Mouse (Mus musculus) limb, embryonic 15.5 days (tissue): Measurements from ENCODE around the gene Gnao1. TPM values are rescaled to one million over a fixed set of nuclear protein-coding genes. Genes with fewer than 3 reads are reported as not detected.

Experiments used
- ATAC-seq: fragments of 200-750 bp; cut with Nextera tagmentation; 2 replicates; pipeline ENCODE4 v1.8.0; 2017; ENCODE audit warnings: low read depth, moderate TSS enrichment; ENCODE audit not compliant: insufficient number of reproducible peaks, low FRiP score, low TSS enrichment
- H3K27ac ChIP-seq: fragments of 300-500 bp; sonication (generic); 2 replicates; pipeline ENCODE4 v1.5.1; 2015; ENCODE audit warnings: moderate library complexity, mild to moderate bottlenecking, inconsistent platforms
- H3K27me3 ChIP-seq: fragments of 300-500 bp; sonication (generic); 2 replicates; pipeline ENCODE4 v1.6.1; 2015; ENCODE audit warnings: inconsistent platforms
- H3K36me3 ChIP-seq: fragments of 300-500 bp; sonication (generic); 2 replicates; pipeline ENCODE4 v1.6.1; 2015; ENCODE audit warnings: inconsistent platforms
- H3K4me1 ChIP-seq: fragments of 300-500 bp; sonication (generic); 2 replicates; pipeline ENCODE4 v1.6.1; 2015; ENCODE audit warnings: inconsistent platforms
- H3K4me2 ChIP-seq: fragments of 300-500 bp; sonication (generic); 2 replicates; pipeline ENCODE4 v1.6.1; 2015; ENCODE audit warnings: mild to moderate bottlenecking, inconsistent platforms
- H3K4me3 ChIP-seq: fragments of 300-500 bp; sonication (generic); 2 replicates; pipeline ENCODE4 v1.5.1; 2015; ENCODE audit warnings: mild to moderate bottlenecking, inconsistent platforms
- H3K9ac ChIP-seq: fragments of 300-500 bp; sonication (generic); 2 replicates; pipeline ENCODE4 v1.6.1; 2015; ENCODE audit warnings: inconsistent platforms
- H3K9me3 ChIP-seq: fragments of 300-500 bp; sonication (generic); 2 replicates; pipeline ENCODE4 v1.6.1; 2016; ENCODE audit warnings: inconsistent platforms
- WGBS: fragments of 180-500 bp; shearing (Covaris S2); methylation state at CpG from one replicate; pipeline ENCODE4 v1.1.7; 2015; 5-methylcytosine and 5-hydroxymethylcytosine counted together
- polyA plus RNA-seq: library from polyadenylated mRNA; unstranded; fragments of >200 nt; fragmentation: Nextera tagmentation; extraction: Ambion mirVana; gene quantifications from 2 replicates; pipeline ENCODE4 v1.2.1, GENCODE M21; 2015

The Gnao1 gene
- polyA plus RNA-seq, 1 experiment from 2014 or later = 3.4 TPM

- no peak overlapping the region for H3K9ac ChIP-seq
- H3K4me1 ChIP-seq = peaks cover 2% of the 10 kb centered on the region; the same call in 1 of the 2 replicates
- WGBS = 72% methylated on average over 2 of the region's 2 CpGs
- no peak overlapping the region for H3K27ac ChIP-seq
- no peaks in the 10 kb centered on the region for H3K36me3 ChIP-seq
- H3K4me2 ChIP-seq = no peak overlapping the region
- H3K27me3 ChIP-seq = no peaks in the 10 kb centered on the region
- H3K9me3 ChIP-seq = no peaks in the 10 kb centered on the region
- no peak for ATAC-seq
- H3K4me3 ChIP-seq = no peak overlapping the region
Measured at GRCm38 (mm10) chr8:93933288-93933687, 123.5 kb downstream of the Gnao1 start.

GRCm38 (mm10) chr8:93938193-93938592 is 128.4 kb downstream of the Gnao1 start:
- H3K27me3 ChIP-seq = no peaks in the 10 kb centered on the region
- 79% methylated on average over 3 of the region's 3 CpGs for WGBS
- ATAC-seq = no peak
- H3K4me1 ChIP-seq = peaks cover 13% of the 10 kb centered on the region
- no peak overlapping the region for H3K27ac ChIP-seq
- no peaks in the 10 kb centered on the region for H3K36me3 ChIP-seq
- no peaks in the 10 kb centered on the region for H3K9me3 ChIP-seq
- no peak overlapping the region for H3K4me2 ChIP-seq
- H3K4me3 ChIP-seq = no peak overlapping the region
- H3K9ac ChIP-seq = no peak overlapping the region

- 30% methylated on average over 11 of the region's 11 CpGs for WGBS
- no peak overlapping the region for H3K27ac ChIP-seq
Measured at GRCm38 (mm10) chr8:93940542-93941423, 131.0 kb downstream of the Gnao1 start.

GRCm38 (mm10) chr8:93941636-93942054 is 131.9 kb downstream of the Gnao1 start:
- no peak overlapping the region for H3K9ac ChIP-seq
- no peaks in the 10 kb centered on the region for H3K27me3 ChIP-seq
- ATAC-seq = no peak
- H3K4me3 ChIP-seq = no peak overlapping the region
- WGBS = 76% methylated on average over 4 of the region's 4 CpGs
- no peaks in the 10 kb centered on the region for H3K9me3 ChIP-seq
- H3K4me2 ChIP-seq = no peak overlapping the region
- H3K36me3 ChIP-seq = no peaks in the 10 kb centered on the region
- no peak overlapping the region for H3K27ac ChIP-seq
- peaks cover 13% of the 10 kb centered on the region for H3K4me1 ChIP-seq

More at GRCm38 (mm10) chr8:93940542-93941423, 131.0 kb downstream of the Gnao1 start:
- ATAC-seq = no peak
- Histone ChIP-seq H3K36me3 (no peaks in the 10 kb centered on the region), H3K4me3 (no peak overlapping the region), H3K9ac (no peak overlapping the region), H3K9me3 (no peaks in the 10 kb centered on the region), H3K4me1 (peaks cover 13% of the 10 kb centered on the region), H3K27me3 (no peaks in the 10 kb centered on the region), H3K4me2 (no peak overlapping the region)

- no peaks in the 10 kb centered on the region for H3K9me3 ChIP-seq
- H3K27me3 ChIP-seq = no peaks in the 10 kb centered on the region
- H3K4me2 ChIP-seq = no peak overlapping the region
- H3K9ac ChIP-seq = no peak overlapping the region
- no peak overlapping the region for H3K4me3 ChIP-seq
- H3K36me3 ChIP-seq = no peaks in the 10 kb centered on the region
- H3K27ac ChIP-seq = no peak overlapping the region
- WGBS = 76% methylated on average over 4 of the region's 4 CpGs
- H3K4me1 ChIP-seq = peaks cover 7% of the 10 kb centered on the region; the same call in 1 of the 2 replicates
- ATAC-seq = no peak
Measured at GRCm38 (mm10) chr8:93945781-93946180, 136.0 kb downstream of the Gnao1 start.

- no peaks in the 10 kb centered on the region for H3K36me3 ChIP-seq
- WGBS = 89% methylated on average over 1 of the region's 1 CpGs
- H3K27ac ChIP-seq = no peak overlapping the region
- no peaks in the 10 kb centered on the region for H3K9me3 ChIP-seq
- H3K4me3 ChIP-seq = no peak overlapping the region
- no peaks in the 10 kb centered on the region for H3K27me3 ChIP-seq
- H3K4me1 ChIP-seq = 0 out of 2 replicates have a peak, but pooled peaks cover 2% of the 10 kb centered on the region
- H3K4me2 ChIP-seq = no peak overlapping the region
- H3K9ac ChIP-seq = no peak overlapping the region
- no peak for ATAC-seq
Measured at GRCm38 (mm10) chr8:93946397-93946796, 136.6 kb downstream of the Gnao1 start.

GRCm38 (mm10) chr8:93950133-93950532 is 140.4 kb downstream of the Gnao1 start:
- H3K4me2 ChIP-seq = no peak overlapping the region
- no peak for ATAC-seq
- no peak overlapping the region for H3K4me3 ChIP-seq
- H3K36me3 ChIP-seq = no peaks in the 10 kb centered on the region
- H3K9ac ChIP-seq = no peak overlapping the region
- 79% methylated on average over 14 of the region's 14 CpGs for WGBS
- H3K4me1 ChIP-seq = no peaks in the 10 kb centered on the region
- no peaks in the 10 kb centered on the region for H3K9me3 ChIP-seq
- H3K27me3 ChIP-seq = no peaks in the 10 kb centered on the region
- no peak overlapping the region for H3K27ac ChIP-seq

- no peak overlapping the region for H3K4me2 ChIP-seq
- no peak overlapping the region for H3K9ac ChIP-seq
- no peak overlapping the region for H3K4me3 ChIP-seq
- H3K4me1 ChIP-seq = no peaks in the 10 kb centered on the region
- H3K27me3 ChIP-seq = no peaks in the 10 kb centered on the region
- ATAC-seq = no peak
- H3K9me3 ChIP-seq = no peaks in the 10 kb centered on the region
- no peak overlapping the region for H3K27ac ChIP-seq
- H3K36me3 ChIP-seq = no peaks in the 10 kb centered on the region
- 87% methylated on average over 9 of the region's 9 CpGs for WGBS
Measured at GRCm38 (mm10) chr8:93952511-93952910, 142.7 kb downstream of the Gnao1 start.

GRCm38 (mm10) chr8:93958402-93958801 is 148.6 kb downstream of the Gnao1 start:
- Histone ChIP-seq H3K4me3 (no peak overlapping the region), H3K27ac (no peak overlapping the region), H3K4me2 (no peak overlapping the region), H3K9me3 (no peaks in the 10 kb centered on the region), H3K27me3 (no peaks in the 10 kb centered on the region), H3K36me3 (no peaks in the 10 kb centered on the region), H3K4me1 (no peaks in the 10 kb centered on the region), H3K9ac (no peak overlapping the region)
- ATAC-seq = no peak
- WGBS = 87% methylated on average over 9 of the region's 9 CpGs

GRCm38 (mm10) chr8:93960909-93961308 is 151.1 kb downstream of the Gnao1 start:
- no peak overlapping the region for H3K27ac ChIP-seq
- H3K9ac ChIP-seq = no peak overlapping the region
- no peaks in the 10 kb centered on the region for H3K9me3 ChIP-seq
- H3K27me3 ChIP-seq = no peaks in the 10 kb centered on the region
- H3K4me1 ChIP-seq = no peaks in the 10 kb centered on the region
- no peak overlapping the region for H3K4me3 ChIP-seq
- WGBS = 82% methylated on average over 6 of the region's 6 CpGs
- H3K4me2 ChIP-seq = no peak overlapping the region
- no peak for ATAC-seq
- no peaks in the 10 kb centered on the region for H3K36me3 ChIP-seq

- H3K27ac ChIP-seq = no peak overlapping the region
- WGBS = 73% methylated on average over 6 of the region's 6 CpGs
Measured at GRCm38 (mm10) chr8:93968293-93968692, 158.5 kb downstream of the Gnao1 start.

GRCm38 (mm10) chr8:93969626-93970340 is 160.0 kb downstream of the Gnao1 start:
- H3K36me3 ChIP-seq = peaks cover 41% of the 10 kb centered on the region
- H3K4me2 ChIP-seq = no peak overlapping the region
- H3K4me1 ChIP-seq = no peaks in the 10 kb centered on the region
- WGBS = 55% methylated on average over 7 of the region's 7 CpGs
- H3K27ac ChIP-seq = no peak overlapping the region
- H3K9me3 ChIP-seq = no peaks in the 10 kb centered on the region
- no peak overlapping the region for H3K4me3 ChIP-seq
- no peaks in the 10 kb centered on the region for H3K27me3 ChIP-seq
- H3K9ac ChIP-seq = no peak overlapping the region
- ATAC-seq = no peak

More at GRCm38 (mm10) chr8:93968293-93968692, 158.5 kb downstream of the Gnao1 start:
- H3K36me3 ChIP-seq = peaks cover 26% of the 10 kb centered on the region
- no peak for ATAC-seq
- H3K4me3 ChIP-seq = no peak overlapping the region
- H3K9ac ChIP-seq = no peak overlapping the region
- no peaks in the 10 kb centered on the region for H3K27me3 ChIP-seq
- H3K4me2 ChIP-seq = no peak overlapping the region
- no peaks in the 10 kb centered on the region for H3K4me1 ChIP-seq
- H3K9me3 ChIP-seq = no peaks in the 10 kb centered on the region
